Mouse (Mus musculus) monocyte, adult 5-6 weeks (primary cell): ENCODE data around the gene Mccc1. TPM values are rescaled to one million over a fixed set of nuclear protein-coding genes. Genes with fewer than 3 reads are reported as not detected.

Experiments
- ATAC-seq: fragments of 153-309, 156-312 bp; replicated peaks from 2 replicates; pipeline ENCODE4 v1.8.0; 2017; ENCODE audit warnings: mild to moderate bottlenecking; ENCODE audit not compliant: low TSS enrichment, insufficient number of reproducible peaks, severe bottlenecking, poor library complexity, low FRiP score
- total RNA-seq: library from RNA; stranded (forward); fragments of 200-1000, 200-491, 200-594 nt; gene quantifications from 3 replicates; pipeline ENCODE4 v1.2.3, GENCODE M21; 2017

Gene Mccc1
- total RNA-seq, 1 experiment from 2014 or later = 13.1 TPM

DNA sequence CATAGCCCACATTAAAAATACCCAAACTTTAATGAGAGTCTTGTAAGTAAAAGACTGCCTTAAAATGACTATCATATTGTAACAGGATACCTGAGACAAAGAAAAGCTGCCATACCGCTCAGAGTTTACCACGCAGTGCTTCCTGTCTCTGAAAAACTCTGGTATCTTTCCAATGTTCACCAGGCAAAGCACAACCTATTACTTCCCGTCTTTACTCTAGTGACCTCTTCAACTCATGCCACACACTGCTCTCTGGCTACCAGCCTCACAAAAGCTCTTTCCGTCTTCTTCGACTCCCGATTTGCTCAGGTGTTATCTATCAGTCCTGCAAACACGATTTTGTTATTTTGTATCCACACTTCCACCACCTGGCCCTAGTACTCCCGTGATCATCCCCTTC is 70.6 kb downstream of the Mccc1 start:
- no peak for ATAC-seq

DNA sequence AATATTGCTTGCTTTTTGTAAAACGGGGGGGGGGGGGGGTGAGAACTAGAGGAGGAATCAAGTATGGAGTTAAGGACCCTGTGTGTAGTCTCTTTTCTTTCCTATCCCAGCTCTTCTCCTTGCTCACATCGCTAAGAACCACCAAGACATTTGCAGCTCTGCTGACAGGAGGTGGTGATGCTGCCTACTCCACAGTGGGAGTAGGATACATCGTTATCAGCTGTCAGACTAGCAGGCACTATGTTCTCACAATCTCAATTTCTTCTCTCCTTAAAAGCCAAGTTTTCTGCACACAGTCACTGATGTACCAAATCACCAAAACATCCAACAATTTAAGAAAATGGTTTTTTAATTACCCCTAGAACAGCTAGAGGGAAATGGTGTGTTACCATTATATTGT is 71.1 kb downstream of the Mccc1 start:
- ATAC-seq = no peak

DNA sequence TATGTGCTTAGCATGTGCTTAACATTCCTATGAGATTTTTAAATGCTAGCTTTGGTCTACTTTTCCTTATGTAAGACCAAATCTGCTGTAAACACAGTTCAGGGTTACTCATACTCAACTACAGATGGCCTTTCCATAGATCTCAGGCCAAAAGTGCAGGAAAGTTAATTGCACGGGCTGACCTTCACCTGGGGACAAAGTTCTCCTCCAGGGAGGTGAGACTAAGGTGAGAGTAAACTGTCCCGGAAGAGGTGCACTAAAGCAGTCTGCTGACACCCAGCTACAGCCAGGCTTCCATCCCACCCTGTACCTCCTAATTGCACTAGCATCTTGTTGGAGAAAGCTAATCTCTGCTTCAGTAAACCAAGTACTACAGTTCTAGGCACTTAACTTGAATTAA is 74.6 kb downstream of the Mccc1 start:
- ATAC-seq = no peak

DNA sequence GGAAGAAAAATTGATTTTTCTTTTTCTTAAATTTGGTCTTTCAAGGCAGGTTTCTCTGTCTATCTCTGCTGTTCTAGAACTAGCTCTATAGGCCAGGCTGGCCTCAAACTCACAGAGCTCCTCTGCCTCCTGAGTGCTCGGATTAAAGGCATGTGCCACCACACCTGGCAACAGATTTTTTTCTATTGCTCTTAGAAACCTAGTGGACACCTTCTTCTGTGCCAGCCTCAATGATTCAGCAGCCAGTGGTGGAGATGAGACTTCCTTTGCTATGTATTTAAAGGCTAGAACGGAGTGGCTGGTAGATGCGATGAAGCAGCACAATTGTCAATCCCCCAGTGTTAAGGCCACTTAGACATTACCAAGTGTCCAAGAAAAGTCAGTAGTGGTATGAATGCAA is 76.5 kb downstream of the Mccc1 start:
- ATAC-seq = no peak

DNA sequence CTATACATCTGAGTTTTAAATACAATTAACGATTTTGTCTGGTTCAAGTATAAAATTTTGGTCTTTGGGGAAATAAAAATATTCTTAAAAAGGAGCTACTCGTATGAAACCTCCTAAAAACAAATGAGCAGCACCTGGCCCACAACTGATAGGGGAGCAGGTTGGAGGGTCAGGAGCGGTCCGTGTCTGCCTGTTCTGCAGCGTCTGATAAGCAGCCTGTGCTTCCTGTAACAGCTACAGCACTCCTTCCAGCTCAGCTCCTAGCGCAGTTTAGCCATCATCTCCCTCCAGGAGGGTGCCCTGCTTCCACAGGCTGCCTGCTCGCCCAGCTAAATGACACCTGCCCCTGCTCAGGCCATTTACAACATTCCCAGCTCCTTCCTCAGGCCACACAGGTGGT is 77.0 kb downstream of the Mccc1 start:
- ATAC-seq = 0 out of 2 replicates have a peak, but pooled peaks have one; percentile 43

DNA sequence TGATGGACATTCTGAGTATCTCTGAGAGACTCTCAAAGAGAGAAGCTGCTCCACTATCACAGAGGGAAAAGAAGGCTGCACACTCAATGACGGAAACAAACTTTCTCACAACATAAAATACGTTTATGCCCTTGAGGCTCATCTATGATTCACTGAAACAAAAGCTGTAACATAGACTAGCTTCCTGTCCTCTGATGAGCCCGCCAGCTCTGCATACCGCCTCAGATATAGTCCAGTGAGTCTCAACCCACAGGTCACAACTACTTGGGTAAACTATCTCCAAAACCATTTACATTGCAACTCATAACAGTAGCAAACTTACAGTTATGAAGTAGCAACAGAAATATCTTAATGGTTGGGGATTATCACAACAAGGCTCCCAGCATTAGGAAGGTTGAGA is 78.0 kb downstream of the Mccc1 start:
- no peak for ATAC-seq

DNA sequence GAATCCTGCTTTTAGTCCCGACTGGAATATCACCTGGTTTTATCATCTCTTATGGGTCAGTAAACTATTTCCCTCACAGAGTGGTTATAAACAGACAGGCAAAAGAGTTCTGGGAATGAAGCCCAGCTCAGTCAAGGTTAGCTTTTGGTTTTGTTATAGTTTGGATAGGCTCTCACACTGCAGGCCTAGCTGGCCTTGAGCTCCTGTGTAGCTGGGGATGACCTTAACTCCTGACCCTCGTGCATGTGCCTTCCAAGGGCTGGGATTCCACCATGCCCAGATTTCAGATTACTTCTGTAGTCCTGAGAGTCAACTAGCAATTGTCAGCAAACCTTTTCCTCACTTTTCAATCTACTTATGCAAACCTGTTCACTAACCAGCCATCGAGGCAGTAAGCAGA is 82.2 kb downstream of the Mccc1 start:
- no peak for ATAC-seq

Other genes with a start within 250 kb of the Mccc1 start
- gene Atp11b, start 246.6 kb downstream of the Mccc1 start, total RNA-seq = 131 to 143 TPM (median 136 TPM) in 3 replicates
- 153 to 202 TPM (median 172 TPM) in 3 replicates for gene Dcun1d1, start 63.2 kb downstream of the Mccc1 start, total RNA-seq
- not detected in 3 replicates for gene Ccdc144b, start 52.9 kb upstream of the Mccc1 start, total RNA-seq
- gene Acad9, start 65.3 kb upstream of the Mccc1 start, total RNA-seq = 19.8 to 29.2 TPM (median 23.8 TPM) in 3 replicates
- gene D3Ertd254e, start 150.3 kb upstream of the Mccc1 start, total RNA-seq = 1.2 to 3.4 TPM (median 3.0 TPM) in 3 replicates
- gene Qrfpr, start 221.6 kb upstream of the Mccc1 start, total RNA-seq = not detected in 3 replicates